ENCODE assay signal across 19 mouse cellular contexts in the genomic region with DNA sequence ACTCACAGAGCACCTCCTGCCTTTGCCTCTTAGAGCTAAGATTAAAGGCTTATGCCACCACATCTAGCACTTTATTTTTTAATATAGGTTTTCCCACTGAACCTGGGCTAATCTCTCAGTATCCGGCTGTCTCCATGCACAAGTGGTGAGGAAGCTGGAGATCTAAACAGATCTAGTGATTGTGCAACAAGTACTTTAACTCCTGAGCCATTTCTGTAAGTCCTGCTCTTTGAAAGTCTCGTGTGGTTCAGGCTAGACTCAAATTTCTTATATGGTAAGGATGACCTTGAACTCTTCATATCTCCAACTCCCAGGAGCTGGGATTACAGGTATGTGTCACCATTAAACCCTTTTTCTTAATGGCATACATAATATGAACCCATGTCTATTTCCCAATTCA.
"Had no signal": no experiment of that assay in that cellular context is flagged by ENCODE, and none has a peak within 500 bp of the region (broad histone marks: within the 10 kb centered on the region; RNA-seq: fewer than 3 reads in every experiment).

No protein-coding gene starts in this region.

- H3K9ac ChIP-seq: lung, embryonic 14.5 days; midbrain, embryonic 12.5 days; neural tube, embryonic 13.5 days; neural tube, embryonic 15.5 days had no signal

- H3K4me3 ChIP-seq: midbrain, embryonic 10.5 days; midbrain, embryonic 12.5 days; myocyte; neural tube, embryonic 13.5 days; neural tube, embryonic 15.5 days had no signal

- H3K36me3 ChIP-seq: midbrain, embryonic 10.5 days; midbrain, embryonic 12.5 days; neural tube, embryonic 13.5 days; neural tube, embryonic 15.5 days had no signal

- H3K27me3 ChIP-seq: midbrain, embryonic 12.5 days; neural tube, embryonic 13.5 days; neural tube, embryonic 15.5 days had no signal

- H3K9me3 ChIP-seq: midbrain, embryonic 10.5 days; midbrain, embryonic 12.5 days; neural tube, embryonic 13.5 days; neural tube, embryonic 15.5 days had no signal

- H3K4me2 ChIP-seq: lung, embryonic 14.5 days; midbrain, embryonic 12.5 days; neural tube, embryonic 13.5 days; neural tube, embryonic 15.5 days had no signal

- H3K27ac ChIP-seq: midbrain, embryonic 10.5 days; midbrain, embryonic 12.5 days; neural tube, embryonic 13.5 days; neural tube, embryonic 15.5 days had no signal

- H3K4me1 ChIP-seq: midbrain, embryonic 10.5 days; midbrain, embryonic 12.5 days; neural tube, embryonic 13.5 days; neural tube, embryonic 15.5 days had no signal

- ATAC-seq: midbrain, embryonic 16.5 days had no signal

- DNase-seq: lung, adult 18-20 months; lung, embryonic 14.5 days; lung, postnatal 10 days; lung, postnatal 4 days; midbrain, embryonic 14.5 days; retina, postnatal 1 day; right cerebral cortex, adult 18-20 months; right cerebral cortex, postnatal 25 days; right cerebral cortex, postnatal 4 days; spleen, adult 18-20 months; thymus, adult 18-20 months; thymus, postnatal 14 days; thymus, postnatal 36 days had no signal
